Mouse (Mus musculus) liver, embryonic 11.5 days (tissue): ENCODE measurements around the gene E130308A19Rik. TPM values are rescaled to one million over a fixed set of nuclear protein-coding genes. Genes with fewer than 3 reads are reported as not detected.
A peak's percentile ranks its signal among the peaks of the same experiment; 100 is the strongest.

Source experiments
- ATAC-seq: fragments of 200-750 bp; cut with Nextera tagmentation; replicated peaks from 2 replicates; pipeline ENCODE4 v1.8.0; 2017; ENCODE audit warnings: moderate number of reproducible peaks, mild to moderate bottlenecking, moderate TSS enrichment, moderate library complexity; ENCODE audit not compliant: low FRiP score
- DNase-seq: peaks from one replicate; pipeline ENCODE4 v3.0.0-alpha.2; 2017; ENCODE audit warnings: low spot score
- H3K27ac ChIP-seq: fragments of 300-500 bp; sonication (generic); 2 replicates; pipeline ENCODE4 v1.5.1; 2014; ENCODE audit warnings: mild to moderate bottlenecking, low read depth, low read length, control low read depth
- H3K27me3 ChIP-seq: fragments of 300-500 bp; sonication (generic); replicated peaks from 2 replicates; pipeline ENCODE4 v1.6.1; 2014; ENCODE audit warnings: low read length, mixed read lengths; ENCODE audit not compliant: control insufficient read depth, insufficient read depth
- H3K36me3 ChIP-seq: fragments of 300-500 bp; sonication (generic); 2 replicates; pipeline ENCODE4 v1.6.1; 2014; ENCODE audit warnings: mild to moderate bottlenecking, low read length, moderate library complexity, mixed read lengths; ENCODE audit not compliant: control insufficient read depth, insufficient read depth
- H3K4me1 ChIP-seq: fragments of 300-500 bp; sonication (generic); replicated peaks from 2 replicates; pipeline ENCODE4 v1.6.1; 2014; ENCODE audit warnings: low read length, mixed read lengths; ENCODE audit not compliant: control insufficient read depth, insufficient read depth
- H3K4me2 ChIP-seq: fragments of 300-500 bp; sonication (generic); 2 replicates; pipeline ENCODE4 v1.6.1; 2014; ENCODE audit warnings: mild to moderate bottlenecking, control low read depth, moderate library complexity
- H3K4me3 ChIP-seq: fragments of 300-500 bp; sonication (generic); 2 replicates; pipeline ENCODE4 v1.5.1; 2014; ENCODE audit warnings: low read depth, low read length, control low read depth
- H3K9ac ChIP-seq: fragments of 300-500 bp; sonication (generic); 2 replicates; pipeline ENCODE4 v1.6.1; 2014; ENCODE audit warnings: low read depth, low read length, control low read depth
- H3K9me3 ChIP-seq: fragments of 300-500 bp; sonication (generic); 2 replicates; pipeline ENCODE4 v1.6.1; 2016; ENCODE audit warnings: low read length, inconsistent platforms, mixed read lengths; ENCODE audit not compliant: control insufficient read depth
- WGBS: fragments of 180-500 bp; shearing (Covaris S2); extraction: QIAGEN DNeasy Blood & Tissue Kit; methylation state at CpG from one replicate; pipeline ENCODE4 v1.1.7; 2014; 5-methylcytosine and 5-hydroxymethylcytosine counted together
- polyA plus RNA-seq: library from polyadenylated mRNA; unstranded; fragments of >200 nt; fragmentation: Nextera tagmentation; extraction: Ambion mirVana; gene quantifications from 2 replicates; pipeline ENCODE4 v1.2.1, GENCODE M21; 2014

Gene E130308A19Rik
- polyA plus RNA-seq, 1 experiment from 2014 or later: 18.5 TPM

DNA sequence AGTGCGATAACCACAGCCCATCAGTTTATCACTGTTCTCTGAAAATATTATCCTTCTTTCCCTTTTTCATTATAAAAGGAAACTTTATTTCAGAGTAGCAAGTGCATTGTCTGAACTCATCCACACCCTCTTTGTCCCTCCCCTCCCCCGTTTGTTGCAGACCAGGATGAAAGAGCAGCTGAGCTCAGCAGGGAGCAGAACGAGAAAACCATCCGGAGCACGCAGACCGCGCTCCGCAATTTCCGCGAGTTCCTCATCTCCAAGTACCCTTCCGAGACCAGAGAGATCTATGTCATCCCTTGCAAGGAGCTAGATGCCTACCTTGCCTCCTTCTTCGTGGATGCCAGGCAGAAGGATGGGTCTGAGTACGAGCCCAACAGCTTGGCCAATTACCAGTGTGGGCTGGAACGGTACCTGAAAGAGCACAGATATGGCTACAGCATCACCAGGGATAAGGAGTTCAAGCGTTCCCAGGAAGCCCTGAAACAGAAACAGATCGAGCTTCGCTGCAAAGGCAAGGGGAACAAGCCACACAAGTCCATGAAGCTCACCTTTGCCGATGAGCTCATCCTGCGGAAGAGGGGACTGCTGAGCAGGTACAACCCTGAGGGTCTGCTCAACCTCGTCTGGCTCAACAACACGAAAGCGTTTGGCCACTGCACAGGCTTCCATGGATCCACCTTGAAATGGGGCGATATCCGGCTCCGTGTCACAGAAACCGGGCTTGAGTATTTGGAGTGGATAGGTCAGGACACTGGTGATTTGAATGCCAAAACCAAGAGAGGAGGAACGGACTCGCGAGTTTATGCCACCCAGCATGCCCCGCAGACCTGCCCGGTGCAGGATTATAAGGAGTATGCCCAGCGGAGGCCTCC lies 93.7 kb downstream of the E130308A19Rik start:
- 89% methylated on average over 32 of the region's 32 CpGs for WGBS
- Histone ChIP-seq H3K36me3 (peaks cover 4% of the 10 kb centered on the region), H3K4me1 (peaks cover 9% of the 10 kb centered on the region), H3K4me2 (no peak overlapping the region), H3K4me3 (no peak overlapping the region), H3K9me3 (no peaks in the 10 kb centered on the region), H3K27me3 (no peaks in the 10 kb centered on the region), H3K9ac (no peak overlapping the region), H3K27ac (no peak overlapping the region)
- ATAC-seq (no peak), DNase-seq (no peak)

- Histone ChIP-seq H3K9me3 (no peaks in the 10 kb centered on the region), H3K4me3 (no peak overlapping the region), H3K27ac (no peak overlapping the region), H3K36me3 (peaks cover 4% of the 10 kb centered on the region), H3K27me3 (no peaks in the 10 kb centered on the region), H3K9ac (no peak overlapping the region), H3K4me1 (peaks cover 11% of the 10 kb centered on the region), H3K4me2 (no peak overlapping the region)
- ATAC-seq (no peak), DNase-seq (no peak)
- 89% methylated on average over 3 of the region's 3 CpGs for WGBS
Measured at GRCm38 (mm10) chr4:59721811-59722210, 95.8 kb downstream of the E130308A19Rik start.

DNA sequence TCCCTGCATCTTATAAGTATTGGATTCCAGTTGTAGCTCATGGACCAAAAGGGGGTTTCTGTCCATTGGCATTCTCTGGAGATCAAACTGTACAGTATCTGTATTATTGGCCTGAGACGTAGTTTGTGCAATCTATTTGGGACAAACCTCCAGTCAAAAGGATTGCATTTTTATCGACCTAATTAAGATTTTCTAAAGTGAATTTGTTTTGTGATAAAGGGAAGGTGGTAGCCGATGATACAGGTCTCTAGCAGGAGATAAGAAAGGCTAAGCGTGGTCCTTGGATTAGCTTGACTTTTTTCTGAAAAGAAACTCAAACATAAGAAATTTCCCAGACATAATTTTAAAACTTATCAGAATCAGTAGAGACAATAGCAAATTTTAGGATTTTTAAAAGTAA lies 99.6 kb downstream of the E130308A19Rik start:
- H3K27me3 ChIP-seq: no peaks in the 10 kb centered on the region
- no peak for DNase-seq
- peaks cover 7% of the 10 kb centered on the region for H3K4me1 ChIP-seq
- no peaks in the 10 kb centered on the region for H3K9me3 ChIP-seq
- H3K4me2 ChIP-seq: no peak overlapping the region
- no peaks in the 10 kb centered on the region for H3K36me3 ChIP-seq
- no peak for ATAC-seq
- H3K4me3 ChIP-seq: no peak overlapping the region
- WGBS: 43% methylated on average over 4 of the region's 4 CpGs
- no peak overlapping the region for H3K27ac ChIP-seq
- H3K9ac ChIP-seq: no peak overlapping the region

- H3K27me3 ChIP-seq: no peaks in the 10 kb centered on the region
- DNase-seq (no peak), ATAC-seq (no peak)
- H3K9ac ChIP-seq: no peak overlapping the region
- H3K36me3 ChIP-seq: no peaks in the 10 kb centered on the region
- peaks cover 7% of the 10 kb centered on the region for H3K4me1 ChIP-seq
- H3K27ac ChIP-seq: no peak overlapping the region
- H3K4me2 ChIP-seq: no peak overlapping the region
- no peaks in the 10 kb centered on the region for H3K9me3 ChIP-seq
- 92% methylated on average over 12 of the region's 12 CpGs for WGBS
- no peak overlapping the region for H3K4me3 ChIP-seq
Measured at GRCm38 (mm10) chr4:59726501-59726900, 100.5 kb downstream of the E130308A19Rik start.

GRCm38 (mm10) chr4:59727187-59727877 lies 101.3 kb downstream of the E130308A19Rik start:
- Histone ChIP-seq H3K4me2 (no peak overlapping the region), H3K36me3 (no peaks in the 10 kb centered on the region), H3K9me3 (no peaks in the 10 kb centered on the region), H3K4me3 (no peak overlapping the region), H3K27me3 (no peaks in the 10 kb centered on the region), H3K27ac (no peak overlapping the region), H3K9ac (no peak overlapping the region), H3K4me1 (peaks cover 7% of the 10 kb centered on the region)
- 77% methylated on average over 5 of the region's 5 CpGs for WGBS
- DNase-seq (no peak), ATAC-seq (no peak)

- 74% methylated on average over 9 of the region's 9 CpGs for WGBS
- H3K4me3 ChIP-seq: no peak overlapping the region
- DNase-seq: no peak
- H3K27me3 ChIP-seq: no peaks in the 10 kb centered on the region
- H3K36me3 ChIP-seq: no peaks in the 10 kb centered on the region
- no peaks in the 10 kb centered on the region for H3K9me3 ChIP-seq
- no peak overlapping the region for H3K27ac ChIP-seq
- no peak overlapping the region for H3K9ac ChIP-seq
- H3K4me1 ChIP-seq: peaks cover 7% of the 10 kb centered on the region
- no peak for ATAC-seq
- no peak overlapping the region for H3K4me2 ChIP-seq
Measured at GRCm38 (mm10) chr4:59727878-59728261, 101.9 kb downstream of the E130308A19Rik start.

GRCm38 (mm10) chr4:59728839-59729238 lies 102.8 kb downstream of the E130308A19Rik start:
- H3K4me1 ChIP-seq: peaks cover 7% of the 10 kb centered on the region
- H3K9me3 ChIP-seq: no peaks in the 10 kb centered on the region
- ATAC-seq (no peak), DNase-seq (no peak)
- no peak overlapping the region for H3K9ac ChIP-seq
- no peak overlapping the region for H3K27ac ChIP-seq
- no peak overlapping the region for H3K4me3 ChIP-seq
- WGBS: 79% methylated on average over 2 of the region's 2 CpGs
- H3K27me3 ChIP-seq: no peaks in the 10 kb centered on the region
- no peaks in the 10 kb centered on the region for H3K36me3 ChIP-seq
- H3K4me2 ChIP-seq: no peak overlapping the region

DNA sequence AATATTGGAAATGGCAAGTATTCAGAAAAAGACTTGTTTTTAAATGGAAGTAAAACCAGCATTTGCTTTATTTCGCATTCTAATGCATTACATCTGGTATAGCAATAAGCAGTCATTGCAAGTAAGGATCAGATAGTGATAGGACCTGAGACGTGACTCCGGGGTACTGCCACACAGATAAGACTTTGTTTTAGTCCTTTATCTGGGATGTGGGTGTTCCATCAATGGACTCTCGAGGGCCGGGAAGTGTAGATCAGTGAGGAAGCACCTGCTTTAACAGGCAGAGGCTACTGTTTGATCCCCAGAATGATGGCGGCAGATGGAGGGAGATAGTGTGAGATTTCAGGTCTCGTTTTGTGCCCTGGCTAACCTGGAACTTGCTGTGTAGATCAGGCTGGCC lies 105.5 kb downstream of the E130308A19Rik start:
- no peak overlapping the region for H3K4me2 ChIP-seq
- no peaks in the 10 kb centered on the region for H3K27me3 ChIP-seq
- no peak overlapping the region for H3K27ac ChIP-seq
- H3K9me3 ChIP-seq: no peaks in the 10 kb centered on the region
- no peaks in the 10 kb centered on the region; the same call in 1 of the 2 replicates for H3K4me1 ChIP-seq
- H3K9ac ChIP-seq: no peak overlapping the region
- ATAC-seq (peak; percentile 62; the same call in 1 of the 2 replicates), DNase-seq (no peak)
- no peaks in the 10 kb centered on the region for H3K36me3 ChIP-seq
- H3K4me3 ChIP-seq: no peak overlapping the region
- 60% methylated on average over 7 of the region's 7 CpGs for WGBS
